Mouse (Mus musculus) bone marrow, adult 2 months (tissue): ENCODE measurements at regions not wholly inside any gene's neighbourhood (a gene's known extent, or its start where the extent isn't known, plus 50 kb on each side); places are given as distances from the start of the nearest gene placed in this dataset.

Source experiments
- H3K27ac ChIP-seq: fragments of 200-500 bp; 2 replicates; pipeline ENCODE4 v1.5.1; 2012; ENCODE audit warnings: low read depth, mild to moderate bottlenecking, control low read depth, inconsistent platforms, low read length; ENCODE audit not compliant: control insufficient read depth, poor library complexity, insufficient read depth
- H3K4me1 ChIP-seq: fragments of 200-500 bp; 2 replicates; pipeline ENCODE4 v1.6.1; 2011; ENCODE audit warnings: low read length; ENCODE audit not compliant: control insufficient read depth, insufficient read depth
- H3K4me3 ChIP-seq: fragments of 200-500 bp; replicated peaks from 2 replicates; pipeline ENCODE3; 2011; ENCODE audit warnings: mild to moderate bottlenecking, low read depth, low read length, control low read depth; ENCODE audit not compliant: control insufficient read depth
- CTCF ChIP-seq: fragments of 200-500 bp; IDR thresholded peaks from 2 replicates; pipeline ENCODE4 v1.5.1; 2011; ENCODE audit warnings: low read length, control low read depth; ENCODE audit not compliant: control insufficient read depth, insufficient read depth
- POLR2A ChIP-seq: fragments of 200-500 bp; IDR thresholded peaks from 2 replicates; pipeline ENCODE4 v1.6.1; 2011; ENCODE audit warnings: low read depth, mild to moderate bottlenecking, control low read depth, low read length, borderline replicate concordance; ENCODE audit not compliant: control insufficient read depth
- WGBS: fragments of 180-500 bp; shearing (Covaris S2); methylation state at CpG from one replicate; pipeline ENCODE4 v1.1.7; 2018; 5-methylcytosine and 5-hydroxymethylcytosine counted together

GRCm38 (mm10) chr3:144307557-144307956, 102.5 kb upstream of the Lmo4 start:
- Histone ChIP-seq H3K27ac (no peak overlapping the region), H3K4me3 (no peak overlapping the region), H3K4me1 (peaks cover 2% of the 10 kb centered on the region; the same call in 1 of the 2 replicates)
- WGBS, result 30% methylated on average over 3 of the region's 3 CpGs
- TF ChIP-seq CTCF (no peak), POLR2A (no peak)

GRCm38 (mm10) chr3:144305456-144305855, 100.4 kb upstream of the Lmo4 start:
- TF ChIP-seq CTCF, result no peak
- TF ChIP-seq POLR2A, result no peak
- Histone ChIP-seq H3K27ac (no peak overlapping the region), H3K4me1 (peaks cover 2% of the 10 kb centered on the region; the same call in 1 of the 2 replicates), H3K4me3 (no peak overlapping the region)
- WGBS, result 78% methylated on average over 4 of the region's 4 CpGs

GRCm38 (mm10) chr3:144304924-144305323, 99.9 kb upstream of the Lmo4 start:
- no peak for TF ChIP-seq CTCF
- no peak for TF ChIP-seq POLR2A
- no peak overlapping the region for H3K27ac ChIP-seq
- WGBS, result 73% methylated on average over 4 of the region's 4 CpGs
- H3K4me3 ChIP-seq, result no peak overlapping the region
- peaks cover 2% of the 10 kb centered on the region; the same call in 1 of the 2 replicates for H3K4me1 ChIP-seq

- TF ChIP-seq CTCF, result no peak
- no peak for TF ChIP-seq POLR2A
- no peaks in the 10 kb centered on the region for H3K4me1 ChIP-seq
- H3K27ac ChIP-seq, result no peak overlapping the region
- WGBS, result 80% methylated on average over 3 of the region's 3 CpGs
- no peak overlapping the region for H3K4me3 ChIP-seq
These were observed 97.6 kb upstream of the Lmo4 start for GRCm38 (mm10) chr3:144302626-144303025.

- Histone ChIP-seq H3K4me1 (no peaks in the 10 kb centered on the region), H3K4me3 (no peak overlapping the region), H3K27ac (no peak overlapping the region)
- WGBS, result 66% methylated on average over 3 of the region's 3 CpGs
- TF ChIP-seq POLR2A (no peak), CTCF (no peak)
These were observed 96.0 kb upstream of the Lmo4 start for GRCm38 (mm10) chr3:144301068-144301467.

- no peak overlapping the region for H3K4me3 ChIP-seq
- H3K4me1 ChIP-seq, result no peaks in the 10 kb centered on the region
- 79% methylated on average over 5 of the region's 5 CpGs for WGBS
- TF ChIP-seq POLR2A, result no peak
- TF ChIP-seq CTCF, result no peak
- no peak overlapping the region for H3K27ac ChIP-seq
These were observed 94.2 kb upstream of the Lmo4 start for GRCm38 (mm10) chr3:144299239-144299638.

GRCm38 (mm10) chr3:144289489-144289888, 84.5 kb upstream of the Lmo4 start:
- no peaks in the 10 kb centered on the region for H3K4me1 ChIP-seq
- WGBS, result 78% methylated on average over 3 of the region's 3 CpGs
- no peak for TF ChIP-seq POLR2A
- TF ChIP-seq CTCF, result no peak
- H3K4me3 ChIP-seq, result no peak overlapping the region
- H3K27ac ChIP-seq, result no peak overlapping the region

GRCm38 (mm10) chr3:144286100-144286499, 81.1 kb upstream of the Lmo4 start:
- Histone ChIP-seq H3K4me3 (no peak overlapping the region), H3K27ac (no peak overlapping the region), H3K4me1 (no peaks in the 10 kb centered on the region)
- WGBS, result 85% methylated on average over 8 of the region's 8 CpGs
- TF ChIP-seq POLR2A (no peak), CTCF (no peak)

- 61% methylated on average over 3 of the region's 3 CpGs for WGBS
- TF ChIP-seq CTCF, result no peak
- TF ChIP-seq POLR2A, result no peak
- Histone ChIP-seq H3K27ac (no peak overlapping the region), H3K4me1 (no peaks in the 10 kb centered on the region), H3K4me3 (no peak overlapping the region)
These were observed 79.3 kb upstream of the Lmo4 start for GRCm38 (mm10) chr3:144284326-144284725.
